Mouse (Mus musculus) fibroblast of lung, adult 2 months (primary cell): ENCODE results near the gene Itgb4.
"Not testable (repeated sequence)": the region's sequence is repeated elsewhere in the genome, so short reads cannot be mapped to it uniquely, and the experiment has no call there.

Source experiments
- DNase-seq: peaks from one replicate; pipeline ENCODE4 v3.0.0-alpha.2; 2011; ENCODE audit warnings: low read depth

Gene Itgb4

DNA sequence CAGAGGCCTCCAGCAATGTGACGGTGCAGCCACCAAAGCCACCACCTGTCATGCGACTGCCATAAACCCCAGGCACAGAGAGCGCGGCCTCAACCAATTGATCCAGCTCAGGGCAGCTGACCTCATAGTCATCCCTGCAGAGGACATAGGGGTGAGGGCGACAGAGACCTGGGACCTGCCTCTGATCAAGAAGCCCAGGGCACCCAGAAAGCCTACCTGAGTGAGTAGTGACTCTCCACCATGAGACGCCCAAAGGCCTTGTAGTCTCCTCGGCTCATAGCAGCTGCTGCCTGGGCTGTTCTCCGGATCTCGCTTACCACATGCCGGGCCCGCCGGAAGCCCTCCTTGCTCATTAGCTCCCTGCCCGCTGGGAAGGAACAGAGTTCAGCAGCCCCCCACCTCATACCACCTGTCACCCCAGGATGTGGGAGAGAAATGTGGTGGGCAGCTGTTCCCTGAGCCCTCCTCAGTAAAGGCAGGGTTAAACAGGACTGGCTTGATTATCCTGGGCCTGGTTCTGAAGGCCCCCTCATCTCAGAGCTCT is 34.4 kb downstream of the Itgb4 start:
- no peak for DNase-seq

DNA sequence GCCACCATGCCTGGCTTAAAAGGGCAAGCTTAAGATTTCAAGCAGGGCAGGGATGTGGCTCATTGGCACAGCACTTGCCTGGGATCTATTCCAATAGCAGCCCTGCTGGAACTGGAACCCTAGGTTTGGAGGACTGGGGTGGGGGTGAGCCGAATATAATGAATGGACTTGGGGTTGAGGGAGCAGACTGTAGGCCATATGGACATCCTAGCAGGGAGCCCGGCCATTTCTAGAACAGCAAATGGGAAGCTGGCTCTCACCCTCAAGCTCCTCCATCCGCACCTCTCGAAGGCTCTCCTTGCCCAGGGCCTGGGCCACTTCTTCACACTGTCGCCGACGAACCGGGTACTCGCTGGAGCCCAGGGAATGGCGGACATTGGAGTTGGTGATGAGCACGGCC is 35.2 kb downstream of the Itgb4 start:
- DNase-seq, result no peak

DNA sequence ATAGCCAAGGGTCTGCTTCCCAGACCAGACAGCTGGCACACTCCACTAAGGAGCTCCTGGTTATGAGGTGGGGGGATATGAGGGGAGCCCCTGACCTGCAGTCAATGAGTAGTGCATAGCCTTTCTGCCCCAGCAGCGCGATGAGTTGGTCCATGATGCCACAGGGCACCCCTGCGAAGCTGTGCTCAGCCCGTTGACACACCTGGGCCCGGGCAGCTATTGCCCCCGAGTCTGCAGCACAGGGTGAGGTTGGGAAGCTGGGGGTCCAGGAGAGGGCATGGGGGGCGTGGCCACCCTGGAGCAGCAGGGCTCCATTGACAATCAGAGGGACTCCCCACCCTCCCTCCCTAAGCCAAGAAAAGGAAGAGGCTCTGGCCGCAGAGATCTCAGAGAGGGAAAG is 35.6 kb downstream of the Itgb4 start:
- DNase-seq, result no peak

DNA sequence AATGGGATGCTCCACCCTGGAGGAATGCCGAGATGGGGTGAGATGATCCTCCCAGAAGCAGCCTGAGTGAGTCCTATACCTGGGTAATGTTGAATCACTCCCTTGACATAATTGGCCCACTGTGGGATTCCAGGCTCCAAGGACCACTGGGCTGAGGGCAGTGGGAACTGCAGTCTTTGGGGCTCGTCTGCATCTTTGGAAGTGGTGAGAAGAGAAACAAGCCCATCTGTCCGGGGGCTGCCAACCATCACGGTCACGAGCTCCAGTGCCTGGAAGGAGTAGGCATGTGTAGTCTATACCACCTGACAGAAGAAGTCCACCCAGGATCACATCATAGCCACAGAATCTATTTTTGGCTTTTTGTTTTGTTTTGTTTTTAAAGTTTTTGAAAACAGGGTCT is 36.4 kb downstream of the Itgb4 start:
- DNase-seq, result no peak

DNA sequence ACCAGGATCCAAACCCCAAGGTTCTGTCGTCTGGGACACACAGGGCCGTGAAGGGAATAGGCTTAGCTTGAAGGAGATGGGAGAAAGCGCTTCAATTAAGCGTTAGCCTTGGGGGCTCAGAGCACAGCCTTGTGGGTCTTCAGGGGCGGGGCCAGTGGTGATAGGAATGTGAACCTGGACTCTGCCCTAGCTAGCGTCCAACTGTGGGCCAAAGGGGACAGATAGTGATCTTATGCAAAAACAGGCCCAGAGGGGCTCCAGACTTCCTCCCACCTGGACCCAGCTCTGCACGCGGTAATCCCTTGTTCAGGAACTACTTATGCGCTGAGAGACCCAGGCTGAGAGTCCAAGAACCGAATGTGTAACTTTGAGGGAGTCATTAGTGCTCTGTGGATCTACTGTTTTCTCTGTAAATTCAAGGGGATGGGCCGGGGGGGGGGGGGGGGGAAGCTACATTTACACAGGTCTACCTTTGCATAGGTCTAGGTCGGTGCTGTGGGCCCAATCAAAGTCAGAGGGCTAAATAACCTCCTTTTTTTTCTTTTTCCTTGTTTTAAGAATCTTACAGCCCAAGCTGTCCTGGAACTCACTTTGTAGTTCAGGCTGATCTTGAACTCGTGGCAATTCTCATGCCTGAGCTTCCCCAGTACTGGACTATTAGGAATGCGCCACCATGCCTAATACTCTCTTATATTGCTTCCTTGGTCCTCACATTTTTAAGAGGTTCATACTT is 37.2 kb downstream of the Itgb4 start:
- DNase-seq, result no peak

DNA sequence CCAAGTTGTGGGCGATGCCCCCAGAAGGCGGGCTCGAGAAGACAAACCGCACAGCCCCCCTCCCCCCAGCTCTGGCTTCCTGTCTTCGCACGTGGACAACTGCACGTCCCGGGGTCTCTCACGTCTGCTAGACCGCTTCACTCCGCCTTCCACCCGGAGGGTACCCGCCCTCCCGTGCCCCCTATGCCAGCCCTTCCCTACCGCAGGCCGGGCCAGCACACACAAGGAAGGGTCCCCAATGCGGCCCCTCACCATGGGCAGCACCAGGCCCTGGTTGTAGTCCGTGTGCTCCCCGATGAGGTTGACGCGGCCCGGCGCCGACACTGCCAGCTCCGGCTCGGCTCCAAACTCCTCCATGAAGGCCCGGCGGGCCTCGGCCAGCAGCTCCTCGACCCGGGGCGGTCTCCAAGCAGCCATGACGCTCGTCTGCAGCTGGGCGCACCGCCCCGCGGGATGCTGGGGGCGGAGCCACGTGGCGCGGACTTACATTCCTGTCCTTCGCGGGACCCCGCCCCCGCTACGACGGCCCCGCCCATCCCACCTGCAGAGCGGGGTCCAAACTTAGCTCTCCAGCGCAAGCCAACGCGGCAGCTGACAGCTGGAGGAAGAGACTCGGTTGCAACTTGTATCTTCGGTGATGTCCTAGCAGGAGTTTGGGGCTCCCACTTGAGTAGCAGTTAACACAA is 37.9 kb downstream of the Itgb4 start, which contains the start of gene Galk1:
Galk1 (minus strand) TSS at position 458 of the 686 bp plus-strand sequence.
- peak; percentile 73 for DNase-seq

DNA sequence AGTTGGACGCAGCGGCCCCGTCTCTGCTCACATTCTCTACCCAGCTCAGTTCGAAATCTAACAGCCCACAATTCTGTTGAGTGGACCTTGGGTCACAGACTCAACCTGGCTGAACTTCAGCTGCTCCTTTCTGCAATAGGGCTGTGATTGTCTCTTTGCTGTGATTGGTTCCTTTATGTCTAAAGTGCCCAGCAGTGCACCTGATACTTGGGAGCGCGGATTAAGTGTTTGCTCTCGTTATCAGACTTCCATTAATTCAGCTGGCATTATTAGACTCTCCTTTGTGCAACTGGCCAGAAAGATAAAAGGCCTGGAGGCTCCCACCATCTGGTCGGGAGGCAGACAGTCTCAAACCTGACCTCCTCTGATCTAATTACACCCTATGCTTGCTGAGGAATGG is 40.3 kb downstream of the Itgb4 start:
- no peak for DNase-seq

DNA sequence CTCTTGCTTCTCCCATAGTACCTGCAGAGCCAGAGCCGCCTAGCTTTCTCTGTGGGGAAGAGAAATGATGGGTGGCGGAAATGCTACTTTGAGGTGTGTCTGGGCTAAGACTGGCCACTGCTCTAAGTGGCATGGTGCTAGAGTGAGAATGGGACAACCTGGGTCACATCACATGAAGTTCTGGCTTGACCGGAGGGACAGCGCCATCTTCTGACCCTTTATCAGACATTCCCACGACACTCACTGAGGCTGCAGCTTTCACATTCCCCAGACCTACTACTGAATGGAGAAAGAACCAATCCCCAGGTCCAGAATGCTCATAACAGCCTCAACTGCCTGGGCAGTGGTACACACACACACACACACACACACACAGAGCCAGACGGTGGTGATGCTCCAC is 43.6 kb downstream of the Itgb4 start:
- DNase-seq, result no peak

DNA sequence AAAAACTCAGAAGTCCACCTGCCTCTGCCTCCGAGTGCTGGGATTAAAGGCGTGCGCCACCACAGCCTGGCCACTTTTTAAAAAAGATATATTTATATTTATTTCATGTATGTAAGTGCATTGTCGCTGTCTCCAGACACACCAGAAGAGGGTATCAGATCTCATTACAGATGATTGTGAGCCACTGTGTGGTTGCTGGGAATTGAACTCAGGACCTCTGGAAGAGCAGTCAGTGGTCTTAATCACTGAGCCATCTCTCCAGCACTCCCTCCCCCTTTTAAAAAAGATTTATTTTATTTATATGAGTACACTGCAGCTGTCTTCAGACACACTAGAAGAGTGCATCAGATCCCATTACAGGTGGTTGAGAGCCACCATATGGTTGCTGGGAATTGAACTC is 44.4 kb downstream of the Itgb4 start:
- DNase-seq, result not testable (repeated sequence)

DNA sequence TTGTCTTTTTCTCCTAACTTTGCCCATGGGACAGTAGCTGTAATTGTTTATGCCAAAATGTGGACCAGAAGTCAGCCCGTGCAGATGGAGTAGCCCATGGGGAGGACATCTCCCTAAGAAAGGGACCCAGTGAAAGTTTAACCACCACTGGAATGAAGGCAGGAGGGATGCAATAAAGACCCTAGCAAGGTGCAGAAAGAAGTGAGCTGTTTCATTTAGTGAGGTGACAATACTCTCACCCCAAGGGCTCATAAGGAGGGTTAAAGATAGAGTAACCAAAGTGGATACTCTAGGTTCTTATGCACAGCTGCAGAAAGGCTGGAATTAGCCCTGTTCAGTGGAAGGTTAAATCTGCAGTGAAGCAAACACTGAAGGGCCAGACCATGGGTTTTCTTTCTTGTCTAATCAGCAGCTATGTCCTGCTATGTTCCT is 44.9 kb downstream of the Itgb4 start:
- no peak for DNase-seq

DNA sequence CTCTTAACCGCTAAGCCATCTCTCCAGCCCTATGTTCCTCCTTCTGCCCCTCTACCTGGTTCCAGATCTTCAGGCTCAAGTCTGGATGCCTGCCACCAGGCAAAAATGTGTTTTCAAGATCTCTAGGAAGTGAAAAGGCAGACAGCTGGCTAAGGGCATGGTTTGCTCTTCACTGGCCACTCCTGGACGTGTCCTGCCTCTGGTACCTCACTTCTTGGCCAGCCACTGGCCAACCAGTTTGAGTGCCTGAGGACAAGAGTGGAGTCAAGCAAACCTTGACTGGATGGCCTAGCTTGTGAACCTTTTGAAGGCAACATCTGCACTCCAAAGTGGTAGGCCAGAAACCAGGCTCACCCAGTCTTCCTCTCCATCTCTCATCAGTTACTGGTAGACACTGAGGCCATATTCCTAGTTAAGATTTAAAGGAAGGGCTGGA is 45.5 kb downstream of the Itgb4 start:
- DNase-seq, result no peak

DNA sequence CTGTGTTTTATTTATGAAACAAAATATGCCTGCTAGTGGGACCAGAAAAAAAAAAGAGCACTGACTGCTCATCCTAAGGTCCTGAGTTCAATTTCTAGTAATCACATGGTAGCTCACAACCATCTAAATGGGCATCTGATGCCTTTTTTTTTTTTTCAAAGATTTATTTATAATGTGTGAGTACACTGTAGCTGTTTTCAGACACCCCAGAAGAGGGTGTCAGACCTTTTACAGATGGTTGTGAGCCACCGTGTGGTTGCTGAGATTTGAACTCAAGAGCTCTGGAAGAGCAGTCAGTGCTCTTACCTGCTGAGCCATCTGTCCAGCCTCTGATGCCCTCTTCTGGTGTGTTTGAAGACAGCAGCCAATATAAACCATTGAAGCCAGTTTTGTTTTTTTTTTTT is 46.0 kb downstream of the Itgb4 start:
- DNase-seq, result no peak

DNA sequence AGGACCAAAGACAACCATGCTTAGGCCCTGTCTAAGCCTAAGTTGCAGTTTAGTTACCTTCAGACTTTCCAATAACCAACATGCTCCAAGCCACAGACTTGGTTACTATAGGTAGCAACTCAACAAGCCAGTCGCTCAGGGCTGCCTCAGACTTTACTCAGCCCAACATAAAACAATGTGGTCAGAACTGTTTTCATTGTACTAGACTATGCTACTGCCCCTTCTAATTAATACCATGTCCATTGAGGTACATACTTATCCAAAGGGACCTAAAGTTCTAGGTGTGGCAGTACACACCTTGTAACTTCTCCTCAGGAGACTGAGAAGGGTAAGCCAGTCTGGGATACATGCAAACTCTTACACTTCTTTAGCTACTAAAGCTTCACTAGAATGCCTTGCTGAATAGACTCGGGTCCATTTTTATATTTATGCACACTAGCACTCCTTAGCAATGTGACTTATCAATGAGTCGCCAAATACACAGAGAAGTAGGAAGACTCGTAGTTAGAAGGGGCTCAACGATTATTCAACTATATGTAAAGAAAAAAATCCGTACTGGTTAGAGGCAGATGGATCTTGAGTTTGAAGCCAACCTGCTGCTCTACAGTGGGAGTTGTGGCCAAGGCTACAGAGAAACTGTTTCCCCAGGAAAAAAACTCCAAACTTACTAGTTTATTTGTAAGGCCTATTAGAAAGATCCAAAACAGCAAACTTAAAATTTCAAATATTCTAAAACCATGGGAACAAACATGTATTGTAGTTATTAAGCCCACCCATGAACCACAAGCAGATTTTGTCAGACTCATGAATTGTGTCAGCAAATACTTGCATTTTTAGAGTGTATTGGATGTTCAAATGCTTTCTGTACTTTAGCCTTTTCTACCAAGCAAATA is 47.1 kb downstream of the Itgb4 start:
- no peak for DNase-seq

DNA sequence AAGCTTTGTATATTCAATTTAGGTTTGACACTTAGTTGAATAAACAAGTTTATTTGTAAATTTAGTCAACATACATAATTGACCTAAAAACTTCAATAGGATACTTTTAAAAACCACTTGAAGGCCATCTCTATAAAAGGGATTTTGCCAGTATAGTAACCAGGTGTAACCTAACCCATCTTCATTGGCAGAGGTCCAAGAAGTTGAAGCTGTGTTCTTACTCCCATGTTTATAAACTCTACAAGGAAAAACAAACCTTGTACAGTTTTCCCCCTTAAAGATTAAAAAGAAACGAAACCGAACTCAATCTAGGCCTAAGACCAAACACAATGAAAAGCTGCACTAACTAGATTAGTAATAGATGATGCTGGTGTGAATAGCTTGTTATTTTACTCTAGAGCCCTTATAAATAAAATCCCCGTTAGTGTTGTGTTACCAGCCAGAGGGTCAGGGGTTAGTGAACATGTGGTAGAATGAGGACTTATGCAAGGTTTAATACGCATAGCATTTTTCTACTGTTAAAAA is 47.8 kb downstream of the Itgb4 start:
- no peak for DNase-seq

DNA sequence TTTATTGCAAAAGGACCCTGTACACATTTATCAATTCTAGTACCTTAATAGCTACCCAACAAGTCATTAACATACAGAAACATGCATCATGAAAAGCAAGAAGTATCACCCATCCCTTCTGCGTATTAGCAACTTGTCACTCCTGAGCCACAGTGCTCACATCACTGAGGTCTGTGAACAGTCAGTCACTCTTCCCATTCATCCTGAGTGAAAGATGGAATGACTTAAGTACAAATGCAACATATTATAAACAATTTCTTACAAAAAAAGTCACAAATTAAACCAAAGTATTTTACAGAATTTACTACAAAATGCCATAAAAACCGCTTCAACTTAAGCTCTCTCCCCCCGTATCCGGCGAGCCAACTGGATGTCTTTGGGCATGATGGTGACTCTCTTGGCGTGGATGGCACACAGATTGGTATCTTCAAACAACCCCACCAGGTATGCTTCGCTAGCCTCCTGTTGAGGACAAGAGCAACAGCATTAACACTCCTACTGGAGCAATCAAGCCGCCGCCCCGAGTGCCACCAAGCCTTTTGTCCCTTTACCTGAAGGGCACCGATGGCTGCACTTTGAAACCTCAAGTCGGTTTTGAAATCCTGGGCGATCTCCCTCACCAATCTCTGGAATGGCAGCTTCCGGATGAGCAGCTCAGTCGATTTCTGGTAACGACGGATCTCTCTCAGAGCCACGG is 48.7 kb downstream of the Itgb4 start:
- not testable (repeated sequence) for DNase-seq

DNA sequence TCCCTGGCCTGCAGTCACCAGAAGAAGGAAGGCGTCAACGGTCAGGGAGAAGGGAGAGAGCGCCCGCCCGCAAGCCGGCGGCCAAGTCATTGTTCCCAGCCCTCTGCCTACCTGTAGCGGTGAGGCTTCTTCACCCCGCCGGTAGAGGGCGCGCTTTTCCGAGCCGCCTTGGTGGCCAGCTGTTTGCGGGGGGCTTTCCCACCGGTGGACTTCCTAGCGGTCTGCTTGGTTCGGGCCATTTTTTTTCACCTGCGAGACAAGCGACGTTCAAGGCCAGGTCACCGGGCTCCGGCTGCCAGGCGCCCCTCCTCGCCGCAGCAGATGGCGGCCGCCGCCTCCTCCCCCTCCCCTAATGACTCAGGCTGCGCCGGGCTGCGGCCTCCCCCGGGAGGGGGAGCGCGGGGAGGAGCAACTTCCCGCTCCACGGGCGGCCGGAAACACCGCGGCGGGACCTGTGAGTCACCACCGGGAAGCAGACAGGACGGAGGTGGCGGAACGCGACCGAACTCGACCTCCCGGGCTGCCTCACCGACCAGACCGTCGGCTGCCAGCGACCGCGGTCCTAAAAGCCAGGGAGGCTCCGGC is 49.4 kb downstream of the Itgb4 start:
- DNase-seq, result no peak

DNA sequence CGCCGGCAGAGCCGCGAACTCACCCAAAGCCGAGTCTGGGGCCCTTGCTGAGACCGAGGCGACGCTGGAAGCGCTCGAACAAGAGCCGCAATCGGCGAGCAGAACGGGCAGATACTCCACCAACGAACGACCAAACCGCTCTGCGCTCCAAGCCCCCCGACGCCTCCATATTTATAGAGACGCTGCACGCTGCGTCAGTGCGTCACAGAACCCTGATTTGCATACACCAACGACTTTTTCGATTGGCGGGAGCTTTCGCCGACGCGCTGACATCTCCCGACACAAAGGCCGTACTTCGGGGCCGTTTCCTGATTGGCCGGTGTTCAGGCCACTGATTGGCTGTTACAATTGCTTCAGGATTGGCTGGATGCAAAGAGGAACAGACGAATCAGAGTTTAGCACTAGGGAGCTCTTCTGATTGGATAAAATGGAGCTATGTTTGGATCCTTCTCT is 49.9 kb downstream of the Itgb4 start:
- peak; percentile 98 for DNase-seq

DNA sequence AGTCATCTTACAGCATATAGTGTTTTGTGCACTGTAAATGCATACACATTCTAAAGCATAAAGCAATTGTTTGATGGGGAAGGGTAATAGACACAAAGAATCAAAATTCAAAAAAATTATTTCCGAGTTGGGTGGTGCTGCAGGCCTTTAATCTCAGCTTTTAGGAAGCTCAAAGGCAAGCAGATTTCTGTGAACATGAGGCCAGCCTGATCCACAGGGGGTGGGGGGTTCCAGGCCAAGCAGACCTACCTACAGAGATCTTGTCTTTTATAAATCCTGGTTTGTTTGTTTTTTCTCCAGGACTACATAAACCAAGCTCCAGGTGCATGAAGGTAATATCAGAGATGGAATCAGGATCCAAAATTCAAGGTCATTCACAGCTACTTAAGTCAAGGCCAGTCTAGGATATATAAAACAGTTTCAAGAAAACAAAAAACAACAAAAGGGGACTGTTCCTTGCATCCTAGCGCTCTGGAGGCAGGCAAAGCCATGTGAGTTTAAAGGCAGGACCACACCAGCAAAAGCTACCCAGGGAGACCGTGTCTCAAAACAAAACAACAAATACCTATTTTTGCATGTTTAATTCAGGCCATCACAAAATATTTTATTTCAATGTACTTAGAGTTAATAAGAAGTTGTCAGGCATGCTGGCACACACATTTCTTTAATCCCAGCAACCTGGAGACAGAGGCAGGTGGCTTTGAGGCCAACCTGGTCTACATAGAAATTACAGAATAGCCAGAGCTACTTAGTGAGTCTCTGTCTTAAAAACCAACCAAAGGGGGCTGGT is 50.7 kb downstream of the Itgb4 start:
- no peak for DNase-seq

DNA sequence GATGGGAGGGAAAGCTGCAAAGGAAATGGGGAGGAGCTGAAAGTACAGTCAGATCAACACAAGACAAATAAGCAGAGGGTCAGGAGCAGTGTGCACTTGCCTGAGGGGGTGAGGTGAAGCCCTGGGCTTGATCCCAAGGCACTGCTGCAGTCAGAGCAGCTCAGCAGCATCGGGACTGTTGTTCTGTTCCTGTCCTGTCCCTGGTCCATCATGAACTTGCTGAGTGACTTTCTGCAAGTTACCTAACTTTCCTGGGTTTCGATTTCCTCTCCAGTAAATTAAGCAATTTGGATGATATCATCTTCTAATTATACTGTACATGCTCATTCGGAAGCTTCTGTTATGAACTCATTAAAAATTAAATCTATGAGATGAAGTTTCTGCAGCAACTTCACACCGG is 53.2 kb downstream of the Itgb4 start, which contains the start of gene H3f3b:
H3f3b (minus strand) TSS at position 207 of the 400 bp plus-strand sequence.
- DNase-seq, result no peak
